Mouse (Mus musculus): ENCODE data around the gene Ern1.
A peak's percentile ranks its signal among the peaks of the same experiment; 100 is the strongest.

Ern1 gene

GRCm38 (mm10) chr11:106387791-106388216 is 99.8 kb downstream of the Ern1 start, which contains the start of gene Icam2:
Gene Icam2, minus strand, starts transcription at chr11:106388075.
- DNase-seq (ENCODE audit: low read depth), result no peak

- DNase-seq (ENCODE audit: low read depth), result no peak
Observed at GRCm38 (mm10) chr11:106387020-106387419, 100.6 kb downstream of the Ern1 start.

GRCm38 (mm10) chr11:106386409-106386808 is 101.2 kb downstream of the Ern1 start:
- no peak for DNase-seq (ENCODE audit: low read depth)

GRCm38 (mm10) chr11:106383051-106383790 is 104.4 kb downstream of the Ern1 start:
- no peak for DNase-seq (ENCODE audit: low read depth)

GRCm38 (mm10) chr11:106382424-106382823 is 105.2 kb downstream of the Ern1 start:
- DNase-seq (ENCODE audit: low read depth), result no peak

- DNase-seq (ENCODE audit: low read depth), result no peak
Observed at GRCm38 (mm10) chr11:106381883-106382282, 105.8 kb downstream of the Ern1 start.

GRCm38 (mm10) chr11:106381011-106381410 is 106.6 kb downstream of the Ern1 start:
- no peak for DNase-seq (ENCODE audit: low read depth)

GRCm38 (mm10) chr11:106374979-106375378 is 112.7 kb downstream of the Ern1 start:
- DNase-seq (ENCODE audit: low read depth), result no peak

- DNase-seq (ENCODE audit: low read depth), result no peak
Observed at GRCm38 (mm10) chr11:106374559-106374958, 113.1 kb downstream of the Ern1 start.

GRCm38 (mm10) chr11:106373998-106374397 is 113.7 kb downstream of the Ern1 start:
- DNase-seq (ENCODE audit: low read depth), result no peak

- peak; percentile 46 for DNase-seq (ENCODE audit: low read depth)
Observed at GRCm38 (mm10) chr11:106366316-106366715, 121.3 kb downstream of the Ern1 start.

GRCm38 (mm10) chr11:106365366-106365765 is 122.3 kb downstream of the Ern1 start, which contains the start of gene Prr29:
Gene Prr29, plus strand, starts transcription at chr11:106365472.
- no peak for DNase-seq (ENCODE audit: low read depth)

GRCm38 (mm10) chr11:106364712-106365111 is 122.9 kb downstream of the Ern1 start:
- no peak for DNase-seq (ENCODE audit: low read depth)

- no peak for DNase-seq (ENCODE audit: low read depth)
Observed at GRCm38 (mm10) chr11:106359350-106359749, 128.3 kb downstream of the Ern1 start.

- no peak for DNase-seq (ENCODE audit: low read depth)
Observed at GRCm38 (mm10) chr11:106355382-106356128, 132.1 kb downstream of the Ern1 start.

- DNase-seq (ENCODE audit: low read depth), result no peak
Observed at GRCm38 (mm10) chr11:106354181-106354580, 133.5 kb downstream of the Ern1 start.

GRCm38 (mm10) chr11:106353188-106353587 is 134.5 kb downstream of the Ern1 start, which contains the start of gene Scn4a:
Gene Scn4a, minus strand, starts transcription at chr11:106353288.
- no peak for DNase-seq (ENCODE audit: low read depth)

GRCm38 (mm10) chr11:106351941-106352340 is 135.7 kb downstream of the Ern1 start:
- no peak for DNase-seq (ENCODE audit: low read depth)

- no peak for DNase-seq (ENCODE audit: low read depth)
Observed at GRCm38 (mm10) chr11:106351253-106351652, 136.4 kb downstream of the Ern1 start.

- DNase-seq (ENCODE audit: low read depth), result no peak
Observed at GRCm38 (mm10) chr11:106350853-106351252, 136.8 kb downstream of the Ern1 start.

- DNase-seq (ENCODE audit: low read depth), result no peak
Observed at GRCm38 (mm10) chr11:106349772-106350171, 137.9 kb downstream of the Ern1 start.

- DNase-seq (ENCODE audit: low read depth), result no peak
Observed at GRCm38 (mm10) chr11:106344910-106345309, 142.7 kb downstream of the Ern1 start.
